Mouse (Mus musculus): ENCODE results near the gene Cfap300. TPM values are rescaled to one million over a fixed set of nuclear protein-coding genes. Genes with fewer than 3 reads are reported as not detected.

Cfap300 gene
- total and polyA plus RNA-seq, 3 experiments: not detected

DNA sequence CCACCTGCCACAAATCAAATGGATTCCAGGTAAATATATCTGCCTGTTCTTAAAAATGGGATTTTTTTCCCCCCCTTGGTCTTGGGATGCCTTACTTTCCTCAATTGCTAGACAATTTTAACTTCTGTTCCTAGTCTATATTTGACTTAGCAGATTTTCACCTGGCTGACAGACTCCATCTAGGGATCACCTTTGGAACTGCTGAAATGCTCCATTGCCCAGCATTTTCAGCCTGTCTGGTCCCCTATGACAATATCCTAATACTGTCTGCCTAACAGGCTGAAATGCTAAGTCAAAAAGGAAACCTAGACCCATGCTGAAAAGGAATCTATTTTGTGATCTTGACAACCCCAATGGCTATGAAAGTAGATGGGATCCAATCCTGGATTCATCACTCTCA is 31.7 kb upstream of the Cfap300 start:
- Histone ChIP-seq H3K27ac (ENCODE audit: control insufficient read depth, low read depth, low read length) (no peak overlapping the region), H3K9ac (ENCODE audit: control insufficient read depth, low read depth, low read length, poor library complexity, severe bottlenecking) (no peak overlapping the region), H3K4me3 (ENCODE audit: control insufficient read depth in 1 of 2, insufficient read depth in 1 of 2, low read depth in 2 of 2, low read length in 2 of 2) (no peak overlapping the region), H3K9me3 (replicated peaks; ENCODE audit: insufficient read depth, low read length) (no peaks in the 10 kb centered on the region), H3K36me3 (ENCODE audit: control insufficient read depth in 1 of 2, insufficient read depth in 2 of 2, low read length in 2 of 2) (no peaks in the 10 kb centered on the region), H3K27me3 (ENCODE audit: control insufficient read depth in 1 of 2, insufficient read depth in 2 of 2, low read length in 2 of 2) (no peaks in the 10 kb centered on the region), H3K79me2 (ENCODE audit: control insufficient read depth, insufficient read depth, low read length, poor library complexity) (no peaks in the 10 kb centered on the region), H3K4me1 (ENCODE audit: control insufficient read depth in 1 of 2, insufficient read depth in 2 of 2, low read length in 2 of 2) (no peaks in the 10 kb centered on the region)
- TF ChIP-seq CTCF (IDR thresholded peaks at IDR 0.05 in 2 of 3, conservative IDR thresholded peaks at IDR 0.05 in 1 of 3; ENCODE audit: control insufficient read depth in 1 of 3, insufficient read depth in 1 of 3, low read depth in 2 of 3, low read length in 3 of 3, poor library complexity in 1 of 3, severe bottlenecking in 1 of 3) (peak in 1 of 3 experiments; percentile 16; a peak in 1 of 6 replicates), JUND (IDR thresholded peaks at IDR 0.05; ENCODE audit: low read depth, low read length) (no peak), RAD21 (IDR thresholded peaks at IDR 0.05; ENCODE audit: low read depth, low read length) (peak; percentile 16)
- DNase-seq (ENCODE audit: low read depth, low spot score): no peak

GRCm38 (mm10) chr9:8073203-8073755 is 30.7 kb upstream of the Cfap300 start:
- TF ChIP-seq TBP (IDR thresholded peaks at IDR 0.05; ENCODE audit: low read depth, low read length): no peak
- TF ChIP-seq JUND (IDR thresholded peaks at IDR 0.05; ENCODE audit: low read depth, low read length): no peak
- TF ChIP-seq ZMIZ1 (IDR thresholded peaks at IDR 0.05; ENCODE audit: low read depth, low read length): no peak
- TF ChIP-seq MAFK (IDR thresholded peaks at IDR 0.05; ENCODE audit: borderline replicate concordance, low read depth, low read length): no peak
- no peak for TF ChIP-seq MEF2A (IDR thresholded peaks at IDR 0.05; ENCODE audit: extremely low read depth, insufficient replicate concordance, low read depth, low read length, poor library complexity, severe bottlenecking)
- TF ChIP-seq CHD1 (IDR thresholded peaks at IDR 0.05; ENCODE audit: low read depth, low read length): no peak
- TF ChIP-seq POLR2AphosphoS2 (IDR thresholded peaks at IDR 0.05; ENCODE audit: low read length): no peak
- TF ChIP-seq KAT2A (conservative IDR thresholded peaks at IDR 0.05; ENCODE audit: low read depth, low read length): no peak
- TF ChIP-seq HCFC1 (IDR thresholded peaks at IDR 0.05; ENCODE audit: low read depth, low read length): no peak
- no peak for TF ChIP-seq USF1 (IDR thresholded peaks at IDR 0.05; ENCODE audit: low read depth, low read length)
- no peak for TF ChIP-seq ZKSCAN1 (IDR thresholded peaks at IDR 0.05; ENCODE audit: low read depth, low read length)
- no peak for TF ChIP-seq SMC3 (IDR thresholded peaks at IDR 0.05; ENCODE audit: low read depth, low read length)
- TF ChIP-seq TAL1 (IDR thresholded peaks at IDR 0.05; ENCODE audit: low read length): no peak
- TF ChIP-seq NRF1 (IDR thresholded peaks at IDR 0.05; ENCODE audit: insufficient read depth, low read depth, low read length, poor library complexity, severe bottlenecking): no peak
- no peak for TF ChIP-seq MAZ (IDR thresholded peaks at IDR 0.05; ENCODE audit: low read depth, low read length)
- Histone ChIP-seq H3K9me3 (replicated peaks; ENCODE audit: insufficient read depth, low read length) (no peaks in the 10 kb centered on the region), H3K4me1 (ENCODE audit: control insufficient read depth in 1 of 2, insufficient read depth in 2 of 2, low read length in 2 of 2) (no peaks in the 10 kb centered on the region), H3K4me3 (ENCODE audit: control insufficient read depth in 1 of 2, insufficient read depth in 1 of 2, low read depth in 2 of 2, low read length in 2 of 2) (no peak overlapping the region), H3K36me3 (ENCODE audit: control insufficient read depth in 1 of 2, insufficient read depth in 2 of 2, low read length in 2 of 2) (no peaks in the 10 kb centered on the region), H3K79me2 (ENCODE audit: control insufficient read depth, insufficient read depth, low read length, poor library complexity) (no peaks in the 10 kb centered on the region), H3K27ac (ENCODE audit: control insufficient read depth, low read depth, low read length) (no peak overlapping the region), H3K27me3 (ENCODE audit: control insufficient read depth in 1 of 2, insufficient read depth in 2 of 2, low read length in 2 of 2) (no peaks in the 10 kb centered on the region), H3K9ac (ENCODE audit: control insufficient read depth, low read depth, low read length, poor library complexity, severe bottlenecking) (no peak overlapping the region)
- DNase-seq (ENCODE audit: low read depth, low spot score): no peak
